Mouse (Mus musculus) heart, postnatal 10 days (tissue): ENCODE measurements around the gene Marf1. TPM values are rescaled to one million over a fixed set of nuclear protein-coding genes. Genes with fewer than 3 reads are reported as not detected.

Experiments
- DNase-seq, 2 experiments: peaks; one replicate each; pipeline ENCODE4 v3.0.0; 2021
- intact Hi-C: fragments of 180-260 bp; cut with DNase I; formaldehyde crosslinking; loops from one replicate; pipeline ENCODE4 v1.15.1; 2025
- total RNA-seq, 2 experiments: library from RNA; stranded (reverse); gene quantifications; 2 replicates each; pipeline ENCODE4 v1.2.3; 2021

The Marf1 gene
- total RNA-seq, 2 experiments from 2014 or later, result 24.4 to 28.5 TPM

DNA sequence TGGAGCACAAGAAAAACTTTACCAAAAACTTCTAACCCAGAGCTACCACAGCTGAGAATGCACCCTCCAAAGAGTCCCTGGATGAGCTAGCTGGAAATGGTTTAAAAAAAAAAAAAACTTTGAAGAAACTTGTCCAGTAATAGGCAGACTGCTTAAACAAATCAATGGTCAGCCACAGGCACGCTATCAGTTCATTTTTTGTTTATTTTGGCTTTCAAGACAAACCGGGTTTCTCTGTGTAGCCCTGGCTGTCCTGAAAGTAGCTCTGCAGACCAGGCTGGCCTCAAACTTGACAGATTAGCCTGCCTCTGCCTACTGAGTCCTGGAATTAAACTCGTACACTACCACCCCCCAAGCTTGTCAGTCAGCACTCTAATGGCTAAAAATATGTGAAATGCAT, 19.9 kb downstream of the Marf1 start:
- intact Hi-C loops, result no loop called here
- no peak for DNase-seq

DNA sequence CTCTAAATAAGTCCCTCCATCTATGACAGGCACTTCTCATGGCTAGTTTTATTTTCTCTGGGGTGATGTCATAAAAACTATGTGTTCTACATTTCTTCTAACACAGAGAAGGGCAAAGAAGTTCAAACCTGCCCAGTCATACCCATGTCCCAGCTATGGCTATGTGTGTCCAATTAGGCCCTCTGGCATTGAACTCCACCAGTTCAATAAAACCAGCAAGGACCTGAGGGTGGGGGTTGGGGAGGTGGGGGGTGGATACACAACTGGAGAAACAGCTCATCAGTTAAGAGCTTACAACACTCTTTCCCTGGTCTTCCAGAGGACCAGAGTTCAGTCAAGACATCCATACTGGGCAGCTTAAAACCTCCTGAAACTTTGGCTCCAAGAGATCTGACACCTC, 24.0 kb downstream of the Marf1 start:
- intact Hi-C loops, result no loop called here

DNA sequence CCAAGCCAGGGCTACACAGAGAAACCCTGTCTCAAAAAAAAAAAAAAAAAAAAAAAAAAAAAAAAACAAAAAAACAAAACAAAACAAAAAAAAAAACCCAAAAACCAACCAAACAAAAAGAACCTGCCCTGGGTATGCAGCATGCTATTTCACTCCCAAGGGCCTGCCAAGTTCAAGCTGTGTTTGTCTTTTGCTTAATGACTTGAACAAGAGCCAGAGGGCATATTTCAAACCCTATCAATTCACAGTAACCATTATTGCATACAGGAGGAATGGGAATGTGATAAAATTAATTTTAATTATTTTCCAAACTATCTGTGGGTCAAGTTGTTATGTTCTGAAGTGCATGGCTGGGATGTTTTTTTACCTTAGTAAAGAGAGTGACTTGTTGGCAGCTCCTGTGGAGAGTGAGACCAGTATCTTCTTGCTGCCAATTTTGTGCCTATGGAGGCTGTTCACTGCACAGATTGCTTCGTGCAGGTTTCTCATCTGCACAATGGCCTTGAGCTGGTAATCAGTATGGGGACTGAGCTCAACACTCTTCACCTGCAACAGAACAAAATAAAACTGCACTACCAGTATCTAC, 25.1 kb downstream of the Marf1 start:
- intact Hi-C loops, result no loop called here
- no peak for DNase-seq

More for the DNA sequence above, 24.0 kb downstream of the Marf1 start:
- DNase-seq, result no peak

DNA sequence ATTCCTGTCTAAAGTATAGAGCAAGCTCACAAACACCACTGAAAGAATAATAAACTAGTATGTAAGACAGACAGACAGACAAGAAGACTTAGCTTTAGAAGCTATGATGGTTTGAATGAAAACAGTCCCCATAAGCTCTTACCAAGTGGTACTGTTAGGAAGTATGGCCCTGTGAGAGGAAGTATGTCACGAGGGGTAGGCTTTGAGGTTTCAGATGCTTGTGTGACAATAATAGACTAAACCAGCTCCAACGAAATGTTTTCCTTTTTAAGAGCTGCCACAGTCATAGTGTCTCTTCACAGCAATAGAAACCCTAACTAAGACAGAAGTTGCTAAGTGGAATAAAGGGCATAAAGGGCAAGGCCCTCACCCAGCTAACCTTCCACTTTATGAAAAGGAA, 28.1 kb downstream of the Marf1 start:
- DNase-seq, result no peak
- intact Hi-C loops, result no loop called here

DNA sequence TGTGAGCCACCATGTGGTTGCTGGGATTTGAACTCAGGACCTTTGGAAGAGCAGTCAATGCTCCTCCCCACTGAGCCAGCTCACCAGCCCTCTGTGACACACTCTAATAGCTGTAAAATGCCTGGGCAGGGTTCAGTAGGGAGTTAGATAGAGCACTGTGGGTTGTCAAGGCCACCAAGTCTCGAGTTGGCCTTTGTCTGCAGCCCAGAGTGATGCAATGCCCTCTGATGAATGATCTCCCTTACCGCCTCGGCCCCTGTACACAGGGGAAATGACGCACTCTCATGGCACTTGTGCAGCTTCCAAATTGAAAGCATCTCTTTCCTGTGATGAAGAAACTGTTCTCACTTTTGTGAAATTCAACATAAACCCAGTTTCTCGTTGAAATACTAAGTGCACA, 31.3 kb downstream of the Marf1 start:
- DNase-seq, result no peak
- intact Hi-C loops, result loop anchor here (5.0 kb wide), 1 partner anchor 230 kb away; the partner anchor contains the start of genes Mpv17l and Pdxdc1

DNA sequence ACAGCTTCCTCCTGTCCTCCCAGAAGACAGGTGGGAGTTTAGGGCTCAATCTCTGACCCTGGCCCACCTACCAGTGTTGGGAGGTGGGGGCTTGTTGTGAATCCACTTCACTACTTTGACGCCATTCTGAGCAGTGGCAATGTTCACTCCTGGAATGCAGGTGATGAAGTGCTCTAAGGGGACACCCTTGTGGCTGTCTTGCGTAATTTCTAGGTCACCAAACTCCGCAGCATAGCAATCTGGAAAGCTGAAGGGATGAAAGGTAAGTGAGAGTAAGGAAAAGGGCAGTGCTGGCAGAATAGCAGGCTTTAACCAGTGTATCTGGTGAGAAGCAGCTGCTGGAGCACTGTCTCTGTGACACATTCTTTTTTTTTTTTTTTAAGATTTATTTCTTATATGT, 31.8 kb downstream of the Marf1 start:
- no peak for DNase-seq
- intact Hi-C loops, result loop anchor here (5.0 kb wide), 1 partner anchor 229 kb away; the partner anchor contains the start of genes Mpv17l and Pdxdc1

DNA sequence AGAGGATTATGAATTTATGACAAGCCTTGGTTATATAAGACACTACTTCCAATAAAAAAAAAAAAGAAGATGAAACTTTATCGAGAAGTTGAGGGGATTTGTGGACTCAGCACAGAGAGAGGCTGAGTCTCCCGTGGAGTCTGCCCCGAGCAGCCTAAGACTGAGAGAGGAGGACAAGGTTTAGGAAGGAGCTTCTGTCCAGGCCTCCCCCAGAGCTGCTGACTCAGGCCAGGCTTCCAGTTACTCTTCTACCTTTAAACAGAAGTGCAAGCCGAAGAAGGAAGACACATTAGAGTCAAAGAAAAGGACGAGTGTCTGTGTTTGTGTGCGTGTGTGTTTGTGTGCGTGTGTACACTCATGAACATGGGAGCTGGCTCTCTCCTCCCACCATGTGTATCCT, 32.4 kb downstream of the Marf1 start:
- DNase-seq, result no peak
- intact Hi-C loops, result loop anchor here (5.0 kb wide), 1 partner anchor 228 kb away; the partner anchor contains the start of genes Mpv17l and Pdxdc1

DNA sequence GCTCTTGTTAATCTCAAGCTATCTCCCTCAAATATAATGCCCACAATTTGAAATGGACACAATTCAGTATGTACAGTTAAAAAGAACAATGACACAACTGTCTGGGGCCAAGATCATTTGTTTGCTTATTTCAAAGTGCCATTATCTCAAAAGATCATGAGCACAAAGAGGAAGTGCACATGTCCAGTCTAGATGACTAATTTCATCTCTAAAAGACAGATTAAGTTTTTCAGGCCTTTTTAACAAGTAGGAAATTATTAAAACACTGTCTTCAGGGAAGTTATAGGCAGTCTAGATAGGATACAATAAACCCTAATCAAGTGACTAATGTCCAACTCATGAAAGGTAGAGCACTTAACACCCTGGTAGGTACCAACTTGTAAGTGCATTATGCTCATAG, 34.2 kb downstream of the Marf1 start:
- intact Hi-C loops, result no loop called here
- no peak for DNase-seq

DNA sequence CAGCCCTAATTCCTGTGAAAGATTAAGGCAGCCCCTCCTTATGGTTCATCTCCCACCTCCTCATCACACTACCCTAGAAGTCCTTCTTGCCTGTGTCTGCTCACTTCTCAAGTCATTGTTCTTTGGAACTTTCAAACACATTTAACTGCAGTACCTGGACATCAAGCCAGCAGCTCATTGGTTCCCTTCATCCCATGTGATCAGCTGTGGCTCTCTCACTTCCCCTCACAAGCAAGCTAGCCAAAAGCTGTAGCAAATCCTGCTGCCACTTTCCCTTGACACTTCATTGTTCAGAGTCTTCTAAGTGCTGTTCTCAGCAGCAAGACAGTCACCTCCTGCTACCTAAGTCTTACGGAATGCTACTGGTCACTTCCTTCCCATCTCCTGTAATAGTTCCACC, 37.9 kb downstream of the Marf1 start:
- intact Hi-C loops, result no loop called here
- DNase-seq, result no peak

DNA sequence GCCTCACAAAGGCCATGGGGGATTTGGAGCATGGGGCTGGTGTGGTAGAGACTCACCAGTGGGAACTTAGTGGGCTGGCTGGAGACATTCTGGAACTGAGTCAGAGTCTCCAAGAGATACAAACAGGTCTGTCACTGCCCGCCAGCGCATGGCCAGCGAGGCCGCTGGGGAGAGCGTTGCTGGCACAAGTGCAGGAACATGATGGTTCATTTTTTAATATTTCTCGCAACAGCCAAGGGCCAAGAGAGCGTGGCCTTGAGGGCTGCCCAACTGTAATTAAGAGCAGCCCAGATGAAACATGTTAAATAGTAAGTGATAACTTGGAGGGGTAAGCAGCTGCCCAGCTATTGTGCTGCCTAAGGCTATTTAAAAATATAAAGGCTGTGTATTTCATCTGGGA, 38.4 kb downstream of the Marf1 start:
- DNase-seq, result no peak
- intact Hi-C loops, result no loop called here

DNA sequence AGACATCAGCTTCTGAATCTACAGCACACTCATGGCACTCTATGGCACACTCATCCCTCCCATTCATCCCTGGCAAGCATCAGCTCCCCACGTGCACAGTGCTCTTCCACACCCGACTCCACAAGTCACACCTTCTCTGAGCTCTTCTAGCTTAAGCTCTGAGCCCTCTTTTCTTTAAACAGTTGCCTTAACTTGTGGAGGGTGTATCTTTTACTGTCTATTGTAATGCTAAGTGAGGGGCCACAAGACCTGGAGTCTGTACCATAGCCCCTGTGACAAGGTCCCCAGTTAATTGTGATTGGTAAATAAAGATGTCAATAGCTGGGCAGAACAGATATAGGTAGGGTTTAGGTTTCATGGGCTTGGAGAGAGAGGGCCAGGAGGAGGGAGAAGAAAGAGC, 39.2 kb downstream of the Marf1 start:
- intact Hi-C loops, result no loop called here
- DNase-seq, result no peak

DNA sequence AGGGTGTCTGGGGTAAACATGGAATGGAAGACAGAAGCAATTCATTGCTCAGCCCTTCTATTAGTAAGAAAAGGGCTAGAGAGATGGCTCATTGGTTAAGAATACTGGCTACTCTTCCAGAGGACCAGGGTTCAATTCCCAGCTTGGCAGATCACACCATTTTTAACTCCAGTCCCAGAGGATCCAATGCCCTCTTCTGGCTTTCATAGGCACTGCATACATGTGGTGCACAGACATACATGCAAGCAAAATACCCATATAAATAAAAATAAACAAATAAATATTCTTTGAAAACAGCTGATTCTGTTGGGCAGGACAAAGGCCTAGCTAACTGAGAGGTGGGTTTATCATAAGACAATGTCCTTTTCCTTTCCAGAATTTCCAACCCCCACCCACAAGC, 40.6 kb downstream of the Marf1 start:
- intact Hi-C loops, result no loop called here
- DNase-seq, result no peak

DNA sequence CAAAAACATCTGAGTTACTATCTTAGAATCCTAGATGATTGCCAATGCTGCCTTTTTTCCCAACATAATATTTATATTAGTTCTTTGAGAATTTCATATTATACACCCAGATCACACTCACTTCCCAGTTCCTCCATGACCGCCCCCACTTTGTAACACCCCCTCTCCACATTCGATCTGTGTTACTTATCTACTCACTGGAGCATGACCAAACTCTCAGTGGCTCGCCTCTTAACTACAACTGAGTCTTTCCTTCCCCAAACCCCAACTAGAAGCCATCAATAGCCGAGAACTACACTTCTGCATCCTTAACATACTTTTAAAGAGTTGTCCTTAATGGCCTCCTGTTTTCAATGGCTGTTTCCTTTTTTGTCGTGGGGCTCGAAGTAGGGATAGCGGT, 41.6 kb downstream of the Marf1 start:
- intact Hi-C loops, result no loop called here
- no peak for DNase-seq

DNA sequence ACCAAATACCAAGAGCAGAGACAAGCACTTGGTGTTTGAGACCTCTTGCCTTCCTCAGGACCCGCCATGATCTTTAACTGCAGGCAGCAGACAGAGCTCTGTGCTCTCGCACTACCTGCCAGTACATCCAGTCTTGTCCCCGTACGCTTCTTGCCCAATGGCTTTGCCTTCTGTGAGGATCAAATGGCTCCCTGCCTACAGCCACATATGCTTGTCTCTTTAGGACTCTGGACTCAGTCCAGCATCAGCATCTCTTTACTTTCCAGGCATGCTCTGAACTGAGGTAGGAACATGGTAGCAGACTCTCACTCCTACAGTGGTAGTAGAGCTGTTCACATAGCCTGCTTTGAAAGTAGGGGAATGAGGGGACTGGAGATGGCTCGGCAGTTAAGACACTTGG, 42.2 kb downstream of the Marf1 start:
- intact Hi-C loops, result no loop called here
- no peak for DNase-seq

DNA sequence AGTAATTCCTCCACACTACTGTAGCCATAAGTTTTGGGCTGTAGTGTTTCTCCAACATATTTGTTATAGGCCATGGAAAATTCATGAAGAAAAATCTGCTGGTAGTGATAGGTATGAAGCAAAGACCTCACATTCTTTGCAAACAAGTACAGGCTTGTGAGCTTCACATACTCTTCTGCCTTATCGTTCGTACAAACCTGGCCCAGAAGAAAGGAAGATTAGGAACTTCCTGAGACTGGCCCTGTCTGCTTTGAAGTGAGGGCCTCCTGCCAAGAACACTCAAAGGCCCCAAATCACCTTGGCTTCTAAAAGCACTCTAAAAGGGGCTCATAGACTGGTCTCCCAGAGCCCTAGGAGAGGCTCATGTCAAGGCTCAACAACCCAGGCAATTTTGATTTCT, 45.9 kb downstream of the Marf1 start:
- intact Hi-C loops, result no loop called here
- DNase-seq, result no peak

DNA sequence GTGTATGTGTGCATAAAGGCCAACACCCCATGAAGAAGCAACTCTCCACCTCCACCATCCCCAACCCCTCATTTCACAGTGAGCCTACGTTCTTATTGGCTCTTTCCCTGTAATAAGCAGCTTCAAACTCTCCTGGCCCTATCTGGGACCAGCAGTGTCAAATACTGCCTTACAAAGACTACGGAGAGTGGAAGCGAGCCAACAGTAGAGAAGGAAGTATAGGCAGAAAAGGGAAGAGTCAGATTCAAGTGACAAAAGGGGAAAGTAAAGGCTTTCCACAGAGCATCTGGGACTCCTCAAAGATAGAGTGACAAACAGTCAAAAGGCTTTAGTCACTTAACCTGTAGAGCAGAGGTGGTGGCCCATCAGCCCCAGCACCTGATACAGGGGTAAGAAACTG, 50.4 kb downstream of the Marf1 start:
- intact Hi-C loops, result no loop called here
- peak in 1 of 2 experiments; percentile 6 for DNase-seq

DNA sequence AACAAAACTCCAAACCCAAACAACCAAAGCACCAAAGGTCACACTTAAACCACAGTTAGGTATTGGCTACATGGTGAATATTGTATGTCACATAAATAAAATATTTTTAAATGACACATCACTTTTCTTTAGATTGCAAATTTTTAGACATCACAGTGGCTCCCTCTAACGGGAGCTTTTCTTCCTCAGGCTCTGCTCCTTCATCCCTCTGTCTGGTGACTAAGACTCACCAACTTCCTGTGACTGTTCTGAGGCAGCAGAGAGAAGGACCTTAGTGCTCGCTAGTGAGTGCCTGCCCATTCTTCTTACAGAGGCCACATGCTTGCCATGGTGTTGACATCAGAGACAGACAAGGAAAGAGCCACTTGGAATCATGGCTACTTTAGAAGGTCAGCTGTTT, 51.0 kb downstream of the Marf1 start:
- intact Hi-C loops, result no loop called here
- no peak for DNase-seq

DNA sequence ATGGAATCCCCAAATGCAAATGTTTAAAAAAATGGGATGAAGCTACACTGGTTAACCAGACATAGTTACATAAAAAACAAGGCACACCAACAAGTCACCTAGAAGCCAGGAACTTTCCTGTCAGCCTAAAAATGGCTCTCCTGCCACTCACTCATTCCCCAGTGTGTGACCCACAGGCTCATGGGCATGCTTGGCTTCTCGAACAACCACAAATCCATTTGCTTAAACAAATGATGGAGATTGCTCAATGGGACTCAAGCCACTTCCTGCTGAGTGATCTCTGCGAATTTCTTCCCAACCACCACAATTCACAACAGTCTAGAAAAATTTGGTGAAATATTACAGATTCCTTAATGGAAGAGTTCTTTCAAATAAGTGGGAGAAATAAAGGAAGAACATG, 52.2 kb downstream of the Marf1 start:
- intact Hi-C loops, result no loop called here
- DNase-seq, result no peak

DNA sequence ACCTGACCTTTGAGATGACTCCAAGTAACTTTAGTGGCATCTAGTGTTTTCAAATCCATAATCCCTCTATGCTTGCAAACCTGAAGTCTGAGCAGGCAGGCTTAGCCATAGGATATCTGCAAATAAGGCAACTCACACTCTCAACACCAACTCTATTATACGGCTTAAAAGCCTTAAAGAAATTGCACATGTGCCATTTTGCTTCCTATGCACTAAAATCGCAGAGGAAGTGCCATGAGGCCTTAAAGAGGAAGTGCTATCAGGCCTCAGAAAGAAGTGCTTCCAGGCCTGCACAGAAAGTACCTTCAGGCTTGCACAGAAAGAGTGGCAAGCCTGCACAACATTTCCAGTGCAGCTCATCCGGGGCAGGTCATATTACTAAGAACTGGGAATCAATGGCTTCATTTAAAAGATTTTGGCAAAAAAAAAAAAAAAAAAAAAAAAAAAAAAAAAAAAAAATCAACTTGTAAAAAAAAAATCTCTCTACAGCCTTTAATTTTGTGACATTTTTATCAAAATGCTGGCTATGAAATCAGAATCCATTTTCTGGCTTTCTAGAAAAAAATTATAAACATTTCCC, 53.4 kb downstream of the Marf1 start:
- DNase-seq, result no peak
- intact Hi-C loops, result no loop called here

DNA sequence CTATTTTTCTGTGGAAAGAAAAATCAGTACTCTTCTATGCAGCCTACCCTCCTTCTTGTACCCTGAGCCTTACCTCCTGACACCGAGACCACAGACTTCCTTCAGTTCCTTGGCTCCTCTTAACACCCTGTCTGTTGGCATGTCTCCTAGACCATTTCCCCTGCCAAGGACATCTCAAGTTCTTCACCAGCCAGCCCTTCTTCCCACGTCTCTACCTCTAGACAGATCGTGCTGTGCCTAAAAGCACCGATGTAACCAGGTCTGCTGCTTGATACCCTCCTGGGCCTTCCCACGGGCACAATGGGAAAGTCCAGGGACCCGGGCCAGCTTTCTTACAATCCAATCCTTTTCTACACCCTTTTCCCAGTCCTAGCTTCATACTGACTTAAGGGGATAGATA, 57.3 kb downstream of the Marf1 start:
- intact Hi-C loops, result no loop called here
- no peak for DNase-seq

DNA sequence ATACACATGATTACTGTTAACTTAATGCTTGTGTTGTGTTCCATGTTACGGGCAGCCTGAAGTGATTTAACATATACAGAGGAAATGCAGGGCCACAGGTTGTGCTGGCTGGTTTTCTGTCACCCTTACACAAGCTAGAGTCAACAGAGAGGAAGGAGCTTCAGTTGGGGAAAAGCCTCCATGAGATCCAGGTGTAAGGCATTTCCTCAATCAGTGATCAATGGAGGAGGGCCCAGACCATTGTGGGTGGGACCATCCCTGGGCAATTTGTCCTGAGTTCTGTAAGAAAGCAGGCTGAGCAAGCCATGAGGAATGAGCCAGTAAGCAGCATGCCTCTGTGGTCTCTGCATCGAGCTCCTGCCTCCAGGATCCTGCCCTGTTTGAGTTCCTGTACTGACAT, 71.4 kb downstream of the Marf1 start:
- no peak for DNase-seq
- intact Hi-C loops, result loop anchor here (1.0 kb wide), 1 partner anchor 38 kb away; no protein-coding TSS in a partner anchor

DNA sequence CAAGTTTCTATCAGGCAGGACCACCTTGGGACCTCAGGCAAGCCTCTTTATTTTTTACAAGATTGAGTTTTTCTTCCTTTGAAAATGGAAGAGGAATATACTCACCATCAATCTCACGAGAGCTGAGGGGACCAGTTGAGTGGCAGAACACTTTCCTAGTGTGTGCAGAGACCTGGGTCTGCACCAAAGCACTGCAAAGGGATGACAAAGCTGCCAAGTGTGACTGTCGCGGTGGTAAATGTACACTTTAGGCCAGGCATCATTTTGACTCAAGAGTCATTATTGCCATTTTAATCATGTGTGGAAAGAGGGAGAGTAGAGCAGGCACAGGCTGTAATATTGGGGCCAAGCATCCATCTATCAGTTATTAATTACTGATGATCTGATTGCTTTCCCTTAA, 73.9 kb downstream of the Marf1 start:
- intact Hi-C loops, result no loop called here
- DNase-seq, result no peak

DNA sequence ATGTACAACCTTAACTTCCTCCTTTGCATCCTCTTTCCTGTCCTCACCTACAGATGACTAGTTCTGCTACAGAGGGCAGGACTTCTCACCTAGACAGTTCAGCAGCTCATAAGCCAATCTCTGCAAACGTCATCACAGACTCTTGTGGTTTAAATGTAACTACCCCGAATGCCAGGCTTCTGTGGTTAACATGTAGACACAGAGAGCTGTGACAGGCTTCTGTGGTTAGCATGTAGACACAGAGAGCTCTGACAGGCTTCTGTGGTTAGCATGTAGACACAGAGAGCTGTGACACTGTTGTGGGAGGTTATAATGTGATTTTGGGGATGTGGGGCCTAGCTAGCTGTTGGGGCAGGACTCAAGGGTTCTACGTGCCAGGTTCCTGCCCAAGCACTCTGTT, 74.9 kb downstream of the Marf1 start:
- no peak for DNase-seq
- intact Hi-C loops, result no loop called here
